Comparison of ENCODE assay signal across 21 mouse cellular contexts in the genomic region with DNA sequence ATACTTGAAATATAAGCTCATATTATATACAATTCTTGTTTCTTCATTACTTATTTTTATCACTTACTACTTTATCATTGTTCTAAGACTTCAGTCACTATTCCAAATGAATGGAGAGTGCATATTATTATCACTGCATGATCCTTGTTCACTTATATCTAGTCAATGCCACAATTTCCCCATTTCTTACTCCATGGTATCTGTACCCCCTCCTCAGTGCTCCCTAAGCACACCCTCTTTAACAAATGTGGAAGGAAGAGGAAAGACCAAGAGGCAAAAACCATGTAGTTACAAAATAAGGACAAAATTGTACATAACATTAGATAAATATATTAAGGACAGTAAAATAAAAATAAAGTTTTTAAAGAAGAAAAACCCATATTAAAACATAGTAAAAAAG.
DNase-seq lines count a peak whose midpoint lies in the region; ATAC-seq lines count a peak whose summit lies in the region.
"Had no signal": no experiment of that assay in that cellular context is flagged by ENCODE, and none has a peak within 500 bp of the region (broad histone marks: within the 10 kb centered on the region; RNA-seq: fewer than 3 reads in every experiment).

No protein-coding gene starts in this region.

- no peaks in the 10 kb centered on the region for H3K9me3 ChIP-seq in forebrain, embryonic 14.5 days (replicated peaks; ENCODE audit: control insufficient read depth, low read length)
- no peaks in the 10 kb centered on the region for H3K9me3 ChIP-seq in neural tube, embryonic 15.5 days (replicated peaks)
- H3K9me3 ChIP-seq: G1E had no signal

- H3K4me1 ChIP-seq in forebrain, embryonic 14.5 days (ENCODE audit: control insufficient read depth, insufficient read depth, low read length), result no peaks in the 10 kb centered on the region
- H3K4me1 ChIP-seq in neural tube, embryonic 15.5 days, result no peaks in the 10 kb centered on the region

- H3K4me2 ChIP-seq in forebrain, embryonic 14.5 days (ENCODE audit: low read length), result no peak overlapping the region
- H3K4me2 ChIP-seq in neural tube, embryonic 15.5 days, result no peak overlapping the region

- no peaks in the 10 kb centered on the region for H3K27me3 ChIP-seq in forebrain, embryonic 14.5 days (replicated peaks; ENCODE audit: control insufficient read depth, insufficient read depth, low read length)
- H3K27me3 ChIP-seq in neural tube, embryonic 15.5 days (replicated peaks), result no peaks in the 10 kb centered on the region
- H3K27me3 ChIP-seq: CH12.LX, Patski had no signal

- H3K27ac ChIP-seq in forebrain, embryonic 14.5 days (ENCODE audit: low read depth, low read length), result no peak overlapping the region
- H3K27ac ChIP-seq in neural tube, embryonic 15.5 days (replicated peaks), result no peak overlapping the region

- DNase-seq in spleen, postnatal 14 days (ENCODE audit: low spot score in 2 of 2), result no peak
- DNase-seq in forebrain, embryonic 14.5 days (ENCODE audit: low spot score), result no peak
- DNase-seq: adrenal gland, adult 2 months; adrenal gland, adult 8-10 months; adrenal gland, postnatal 10 days; adrenal gland, postnatal 14 days; adrenal gland, postnatal 25 days; adrenal gland, postnatal 36 days; B cell, adult 2 months; cerebellum, adult 11 months; cerebellum, adult 11-12 months; cerebellum, adult 18-20 months had no signal

- H3K4me3 ChIP-seq in forebrain, embryonic 14.5 days (ENCODE audit: low read depth, low read length), result no peak overlapping the region
- H3K4me3 ChIP-seq in neural tube, embryonic 15.5 days (replicated peaks), result no peak overlapping the region

- peak; percentile 78; the same call in 1 of the 2 replicates for ATAC-seq in granulocyte monocyte progenitor cell, adult 5-6 weeks (replicated peaks; ENCODE audit: poor library complexity, severe bottlenecking)
- ATAC-seq in megakaryocyte, adult 5-6 weeks (ENCODE audit: poor library complexity, severe bottlenecking), result peak; percentile 27; the same call in 1 of the 2 replicates
- ATAC-seq in megakaryocyte progenitor cell, adult 5-6 weeks (replicated peaks; ENCODE audit: poor library complexity), result peak; percentile 63
- ATAC-seq in forebrain, embryonic 14.5 days, result no peak
- no peak for ATAC-seq in neural tube, embryonic 15.5 days (ENCODE audit: low FRiP score)
- ATAC-seq: activated CD4-positive, CD25-positive, alpha-beta regulatory T cell, adult 4 months; CD4-positive, CD25-positive, alpha-beta regulatory T cell, adult 4 months; Patski had no signal

- H3K9ac ChIP-seq in forebrain, embryonic 14.5 days (ENCODE audit: low read length), result no peak overlapping the region
- H3K9ac ChIP-seq in neural tube, embryonic 15.5 days (replicated peaks), result no peak overlapping the region

- H3K36me3 ChIP-seq in forebrain, embryonic 14.5 days (ENCODE audit: control insufficient read depth, insufficient read depth, low read length), result no peaks in the 10 kb centered on the region
- H3K36me3 ChIP-seq in neural tube, embryonic 15.5 days, result no peaks in the 10 kb centered on the region
- H3K36me3 ChIP-seq: G1E had no signal

Comparison
In these comparisons a context has a peak if more than half of its experiments do, and no peak if none do; other contexts are left out.
1. ATAC-seq: peak in granulocyte monocyte progenitor cell, adult 5-6 weeks (single experiment), megakaryocyte, adult 5-6 weeks (single experiment) and megakaryocyte progenitor cell, adult 5-6 weeks (single experiment); none in forebrain, embryonic 14.5 days (single experiment) and neural tube, embryonic 15.5 days (single experiment).